In the genomic region with DNA sequence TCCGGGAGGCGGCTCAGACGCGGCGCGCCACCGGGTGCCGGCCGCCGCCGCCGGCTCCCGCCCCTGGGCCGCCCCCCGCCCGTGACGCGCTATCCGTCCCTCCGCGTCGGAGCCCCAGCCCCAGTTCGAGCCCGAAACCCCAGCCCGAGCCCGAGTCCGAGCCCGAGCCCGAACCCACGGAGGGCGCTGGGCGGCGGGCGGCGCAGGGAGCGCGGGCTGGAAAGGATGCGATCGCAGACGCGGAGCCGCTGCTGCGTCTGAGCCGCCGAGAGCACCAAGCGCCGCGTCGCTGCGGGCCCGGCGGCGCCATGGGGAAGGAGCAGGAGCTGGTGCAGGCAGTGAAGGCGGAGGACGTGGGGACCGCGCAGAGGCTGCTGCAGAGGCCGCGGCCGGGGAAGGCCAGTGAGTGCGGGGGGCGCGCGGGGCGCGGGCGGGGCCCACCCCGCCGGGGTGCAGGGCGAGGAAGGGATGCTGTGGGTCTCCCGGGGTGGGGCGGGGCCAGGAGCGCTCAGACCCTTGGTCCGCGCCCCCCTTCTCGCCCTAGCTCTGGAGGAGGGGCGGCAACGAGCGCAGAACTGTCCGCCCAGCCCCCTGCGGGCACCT, we compare ENCODE assay signal across 8 mouse cellular contexts. TPM values are rescaled to one million over a fixed set of nuclear protein-coding genes. Genes with fewer than 3 reads are reported as not detected.
DNase-seq lines count a peak whose midpoint lies in the region; ATAC-seq and TF ChIP-seq lines count a peak whose summit lies in the region.

No protein-coding gene starts in this region.

- H3K79me3 ChIP-seq in C2C12 (ENCODE audit: low read depth) = no peaks in the 10 kb centered on the region

- ATAC-seq in erythroblast, adult 5-6 weeks (replicated peaks; ENCODE audit: low FRiP score, poor library complexity, severe bottlenecking) = no peak
- peak; percentile 52 for ATAC-seq in heart, embryonic 15.5 days (replicated peaks; ENCODE audit: insufficient number of reproducible peaks, insufficient read depth, low FRiP score, low read depth)
- ATAC-seq in limb, embryonic 11.5 days (ENCODE audit: insufficient number of reproducible peaks, low FRiP score, low TSS enrichment, low read depth) = peak; percentile 36

- H3K9ac ChIP-seq in heart, embryonic 15.5 days = peak overlapping the region; percentile 68
- peak overlapping the region; percentile 78 for H3K9ac ChIP-seq in limb, embryonic 11.5 days (ENCODE audit: low read length)

- no peaks in the 10 kb centered on the region for H3K79me2 ChIP-seq in C2C12 (ENCODE audit: control insufficient read depth, insufficient read depth)

- peak overlapping the region; percentile 98 for H3K4me2 ChIP-seq in heart, embryonic 15.5 days
- peak overlapping the region; percentile 80 for H3K4me2 ChIP-seq in limb, embryonic 11.5 days (ENCODE audit: low read depth, severe bottlenecking)

- H3K4me1 ChIP-seq in erythroblast, embryonic 14.5 days (ENCODE audit: control insufficient read depth) = peaks cover 14% of the 10 kb centered on the region
- H3K4me1 ChIP-seq in heart, embryonic 15.5 days (replicated peaks) = peaks cover 21% of the 10 kb centered on the region
- H3K4me1 ChIP-seq in limb, embryonic 11.5 days (ENCODE audit: control insufficient read depth, insufficient read depth, low read length) = peaks cover 12% of the 10 kb centered on the region

- H3K27ac ChIP-seq in heart, embryonic 15.5 days = no peak overlapping the region
- no peak overlapping the region for H3K27ac ChIP-seq in limb, embryonic 11.5 days (replicated peaks; ENCODE audit: low read depth, low read length)

- peak overlapping the region; percentile 39 for H3ac ChIP-seq in C2C12 (ENCODE audit: control insufficient read depth, insufficient read length, low read depth)

- peaks cover 14% of the 10 kb centered on the region; the same call in 1 of the 2 replicates for H3K9me3 ChIP-seq in erythroblast, embryonic 14.5 days (ENCODE audit: control insufficient read depth, low read length)
- H3K9me3 ChIP-seq in heart, embryonic 15.5 days (replicated peaks) = no peaks in the 10 kb centered on the region
- H3K9me3 ChIP-seq in limb, embryonic 11.5 days (ENCODE audit: control insufficient read depth, low read length) = no peaks in the 10 kb centered on the region

- peak overlapping the region; percentile 37 for H3K4me3 ChIP-seq in erythroblast, embryonic 14.5 days (replicated peaks)
- H3K4me3 ChIP-seq in C2C12 (ENCODE audit: insufficient read depth, poor library complexity, severe bottlenecking) = no peak overlapping the region
- peak overlapping the region; percentile 72 for H3K4me3 ChIP-seq in heart, embryonic 15.5 days
- H3K4me3 ChIP-seq in limb, embryonic 11.5 days (ENCODE audit: low read depth, low read length) = peak overlapping the region; percentile 82

- no peak for TF ChIP-seq CTCF in C2C12 (IDR thresholded peaks at IDR 0.05; ENCODE audit: control insufficient read depth, insufficient read depth, insufficient read length)

- H3K36me3 ChIP-seq in erythroblast, embryonic 14.5 days (ENCODE audit: control insufficient read depth) = no peaks in the 10 kb centered on the region
- H3K36me3 ChIP-seq in C2C12 (ENCODE audit: control insufficient read depth, insufficient read depth) = no peaks in the 10 kb centered on the region
- H3K36me3 ChIP-seq in heart, embryonic 15.5 days = no peaks in the 10 kb centered on the region
- no peaks in the 10 kb centered on the region for H3K36me3 ChIP-seq in limb, embryonic 11.5 days (ENCODE audit: control insufficient read depth, insufficient read depth, low read length)

- H3K27me3 ChIP-seq in erythroblast, embryonic 14.5 days (ENCODE audit: control insufficient read depth) = peaks cover 79% of the 10 kb centered on the region
- H3K27me3 ChIP-seq in C2C12 (ENCODE audit: control insufficient read depth, insufficient read depth, insufficient read length) = peaks cover 38% of the 10 kb centered on the region
- H3K27me3 ChIP-seq in heart, embryonic 15.5 days = peaks cover 69% of the 10 kb centered on the region
- peaks cover 9% of the 10 kb centered on the region for H3K27me3 ChIP-seq in limb, embryonic 11.5 days (ENCODE audit: control insufficient read depth, insufficient read depth, low read length)

- under 1% methylated on average over 73 of the region's 81 CpGs for WGBS in heart, embryonic 15.5 days
- WGBS in limb, embryonic 11.5 days = 1% methylated on average over 60 of the region's 81 CpGs

- peak; percentile 70 to 81 for DNase-seq in cerebellum, postnatal 10 days
- DNase-seq in limb, embryonic 11.5 days (ENCODE audit: low spot score) = peak; percentile 61
- peak; percentile 70 for DNase-seq in neural tube, embryonic 10.5 days (ENCODE audit: extremely low spot score, low spot score)
- no peak for DNase-seq in spleen, postnatal 36 days (ENCODE audit: low spot score in 2 of 2)

TF ChIP-seq in C2C12, 6 proteins besides CTCF, POLR2A, EP300 and RAD21:
- TF ChIP-seq MYOG (IDR thresholded peaks at IDR 0.05; ENCODE audit: control insufficient read depth, extremely low read depth, insufficient read length) (no peak), USF1 (IDR thresholded peaks at IDR 0.05; ENCODE audit: low read depth) (no peak), MYOD1 (IDR thresholded peaks at IDR 0.05; ENCODE audit: control insufficient read depth, insufficient read length, low read depth) (no peak), FOSL1 (IDR thresholded peaks at IDR 0.05; ENCODE audit: insufficient read depth, low read length, poor library complexity, severe bottlenecking) (no peak), MAX (IDR thresholded peaks at IDR 0.05) (no peak), CEBPB (IDR thresholded peaks at IDR 0.05; ENCODE audit: low read depth) (no peak)
TF ChIP-seq in C2C12: peak in this region for 0.

RNA-seq across cellular contexts. Expression of gene Caskin1, which starts 0.4 kb away (rescaled TPM):
- polyA plus RNA-seq in erythroblast, embryonic 14.5 days (2012) = not detected in 2 replicates
- total RNA-seq in erythroblast, adult 5-6 weeks (2015; ENCODE audit: low replicate concordance) = not detected in 2 replicates
- total RNA-seq in erythroblast, adult 5-6 weeks (2017; ENCODE audit: low replicate concordance) = not detected in 2 replicates
- polyA plus RNA-seq in C2C12 (2012; fragmentation: generic; extraction: Trizol) = 0.36 TPM
- 0.39 and 0.94 TPM in 2 replicates for polyA plus RNA-seq in heart, embryonic 15.5 days (2015; fragmentation: Nextera tagmentation; extraction: Ambion mirVana)
- polyA plus RNA-seq in limb, embryonic 11.5 days (2014; fragmentation: Nextera tagmentation; extraction: Ambion mirVana) = 2.3 and 2.5 TPM in 2 replicates

RNA-seq across cellular contexts. Expression of gene Mlst8, which starts 9.9 kb away (rescaled TPM):
- polyA plus RNA-seq in erythroblast, embryonic 14.5 days (2012) = 1.4 and 1.7 TPM in 2 replicates
- total RNA-seq in erythroblast, adult 5-6 weeks (2015; ENCODE audit: low replicate concordance) = 5.9 and 15.8 TPM in 2 replicates
- 5.5 and 8.2 TPM in 2 replicates for total RNA-seq in erythroblast, adult 5-6 weeks (2017; ENCODE audit: low replicate concordance)
- 23.1 TPM for polyA plus RNA-seq in C2C12 (2012; fragmentation: generic; extraction: Trizol)
- polyA plus RNA-seq in heart, embryonic 15.5 days (2015; fragmentation: Nextera tagmentation; extraction: Ambion mirVana) = 15.2 and 18.8 TPM in 2 replicates
- 30.3 and 36.2 TPM in 2 replicates for polyA plus RNA-seq in limb, embryonic 11.5 days (2014; fragmentation: Nextera tagmentation; extraction: Ambion mirVana)

RNA-seq across cellular contexts. Expression of gene Bricd5, which starts 15.1 kb away (rescaled TPM):
- not detected in 2 replicates for polyA plus RNA-seq in erythroblast, embryonic 14.5 days (2012)
- total RNA-seq in erythroblast, adult 5-6 weeks (2015; ENCODE audit: low replicate concordance) = 1.7 TPM in 1 of 2 replicates, not detected in the other
- 1.1 TPM in 1 of 2 replicates, not detected in the other for total RNA-seq in erythroblast, adult 5-6 weeks (2017; ENCODE audit: low replicate concordance)
- polyA plus RNA-seq in C2C12 (2012; fragmentation: generic; extraction: Trizol) = 0.06 TPM
- 0.18 TPM in 1 of 2 replicates, not detected in the other for polyA plus RNA-seq in heart, embryonic 15.5 days (2015; fragmentation: Nextera tagmentation; extraction: Ambion mirVana)
- 0.21 and 0.51 TPM in 2 replicates for polyA plus RNA-seq in limb, embryonic 11.5 days (2014; fragmentation: Nextera tagmentation; extraction: Ambion mirVana)

RNA-seq across cellular contexts. Expression of gene Pgp, which starts 18.6 kb away (rescaled TPM):
- polyA plus RNA-seq in erythroblast, embryonic 14.5 days (2012) = 13.0 and 15.1 TPM in 2 replicates
- total RNA-seq in erythroblast, adult 5-6 weeks (2015; ENCODE audit: low replicate concordance) = 14.2 and 20.2 TPM in 2 replicates
- 6.1 and 8.1 TPM in 2 replicates for total RNA-seq in erythroblast, adult 5-6 weeks (2017; ENCODE audit: low replicate concordance)
- polyA plus RNA-seq in C2C12 (2012; fragmentation: generic; extraction: Trizol) = 56.7 TPM
- polyA plus RNA-seq in heart, embryonic 15.5 days (2015; fragmentation: Nextera tagmentation; extraction: Ambion mirVana) = 60.5 and 63.0 TPM in 2 replicates
- 64.1 and 67.3 TPM in 2 replicates for polyA plus RNA-seq in limb, embryonic 11.5 days (2014; fragmentation: Nextera tagmentation; extraction: Ambion mirVana)

RNA-seq across cellular contexts. Expression of gene E4f1, which starts 18.6 kb away (rescaled TPM):
- 6.2 and 7.3 TPM in 2 replicates for polyA plus RNA-seq in erythroblast, embryonic 14.5 days (2012)
- total RNA-seq in erythroblast, adult 5-6 weeks (2015; ENCODE audit: low replicate concordance) = 15.0 and 20.9 TPM in 2 replicates
- 13.4 and 14.1 TPM in 2 replicates for total RNA-seq in erythroblast, adult 5-6 weeks (2017; ENCODE audit: low replicate concordance)
- polyA plus RNA-seq in C2C12 (2012; fragmentation: generic; extraction: Trizol) = 13.1 TPM
- 20.5 and 29.1 TPM in 2 replicates for polyA plus RNA-seq in heart, embryonic 15.5 days (2015; fragmentation: Nextera tagmentation; extraction: Ambion mirVana)
- polyA plus RNA-seq in limb, embryonic 11.5 days (2014; fragmentation: Nextera tagmentation; extraction: Ambion mirVana) = 23.9 and 26.3 TPM in 2 replicates

Comparison
In these comparisons a context has a peak if more than half of its experiments do, and no peak if none do; other contexts are left out.
1. DNase-seq: peak in cerebellum, postnatal 10 days (2 of 2), limb, embryonic 11.5 days (single experiment) and neural tube, embryonic 10.5 days (single experiment); none in spleen, postnatal 36 days (0 of 2).